In the genomic region with DNA sequence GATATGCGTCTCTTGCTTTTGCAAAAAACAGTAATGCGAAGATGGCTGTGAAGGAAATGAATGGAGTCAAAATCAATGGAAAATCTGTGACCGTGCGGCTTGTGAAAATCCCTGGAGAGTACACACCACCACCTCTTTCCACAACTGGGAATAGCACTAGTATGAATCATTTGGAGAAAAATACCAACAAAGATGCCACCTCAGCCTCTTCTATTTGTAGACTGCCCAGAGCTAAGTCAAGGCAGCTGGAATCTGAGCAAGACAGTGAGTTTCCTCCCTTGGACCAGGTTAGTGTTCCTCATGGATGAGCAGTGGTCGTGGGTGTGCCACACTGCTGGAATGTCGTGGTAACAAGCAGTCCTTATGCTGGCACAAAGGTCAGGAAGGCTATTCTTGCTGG, we compare ENCODE assay signal across 31 mouse cellular contexts. TPM values are rescaled to one million over a fixed set of nuclear protein-coding genes. Genes with fewer than 3 reads are reported as not detected.
"Had no signal": no experiment of that assay in that cellular context is flagged by ENCODE, and none has a peak within 500 bp of the region (broad histone marks: within the 10 kb centered on the region; RNA-seq: fewer than 3 reads in every experiment).

No protein-coding gene starts in this region.

- H3K27me3 ChIP-seq: hindbrain, embryonic 12.5 days; intestine, embryonic 15.5 days; limb, embryonic 13.5 days; limb, embryonic 15.5 days; liver, embryonic 12.5 days had no signal

- H3K9ac ChIP-seq: hindbrain, embryonic 12.5 days; hindbrain, embryonic 14.5 days; intestine, embryonic 15.5 days; kidney, embryonic 15.5 days; limb, embryonic 13.5 days; limb, embryonic 15.5 days; liver, embryonic 12.5 days; liver, embryonic 14.5 days had no signal

- H3K36me3 ChIP-seq: hindbrain, embryonic 10.5 days; hindbrain, embryonic 12.5 days; intestine, embryonic 15.5 days; kidney, embryonic 15.5 days; limb, embryonic 13.5 days; limb, embryonic 15.5 days; liver, embryonic 12.5 days had no signal

- H3K27ac ChIP-seq: gastrocnemius, adult 2 months; heart, adult 2 months; hindbrain, embryonic 10.5 days; hindbrain, embryonic 12.5 days; hindbrain, embryonic 14.5 days; intestine, embryonic 15.5 days; kidney, embryonic 15.5 days; kidney, postnatal 0 days; limb, embryonic 13.5 days; limb, embryonic 15.5 days; liver, embryonic 12.5 days; liver, embryonic 14.5 days had no signal

- H3K4me3 ChIP-seq: gastrocnemius, adult 2 months; heart, adult 2 months; hindbrain, embryonic 10.5 days; hindbrain, embryonic 12.5 days; intestine, embryonic 15.5 days; kidney, embryonic 15.5 days; limb, embryonic 13.5 days; limb, embryonic 15.5 days; liver, embryonic 12.5 days had no signal

- DNase-seq: gastrocnemius, adult 2 months; gastrocnemius, postnatal 10 days; gastrocnemius, postnatal 25 days; heart, adult 2 months; heart, postnatal 10 days; heart, postnatal 4 days; kidney, adult 18-20 months; kidney, adult 9 months; kidney, postnatal 14 days; kidney, postnatal 36 days; layer of hippocampus, adult 9-11 months; layer of hippocampus, postnatal 36 days; left cerebral cortex, postnatal 4 days had no signal

- H3K9me3 ChIP-seq: hindbrain, embryonic 10.5 days; hindbrain, embryonic 12.5 days; intestine, embryonic 15.5 days; kidney, embryonic 15.5 days; limb, embryonic 13.5 days; limb, embryonic 15.5 days; liver, embryonic 12.5 days had no signal

- ATAC-seq: hindbrain, embryonic 16.5 days; inflammation-experienced regulatory T-cells, adult 6 months; intestine, embryonic 15.5 days; intestine, postnatal 0 days; liver, embryonic 12.5 days had no signal

- H3K4me1 ChIP-seq: hindbrain, embryonic 10.5 days; hindbrain, embryonic 12.5 days; intestine, embryonic 15.5 days; kidney, embryonic 15.5 days; limb, embryonic 13.5 days; limb, embryonic 15.5 days; liver, embryonic 12.5 days had no signal

- H3K4me2 ChIP-seq: heart, embryonic 11.5 days; hindbrain, embryonic 12.5 days; hindbrain, embryonic 14.5 days; intestine, embryonic 15.5 days; kidney, embryonic 15.5 days; limb, embryonic 13.5 days; limb, embryonic 15.5 days; liver, embryonic 12.5 days had no signal

RNA-seq across cellular contexts. Expression of a gene that starts 21.9 kb away (rescaled TPM):
- total RNA-seq: gastrocnemius, adult 2 months; gastrocnemius, postnatal 25 days; heart, adult 2 months; layer of hippocampus, postnatal 14 days; layer of hippocampus, postnatal 36 days; left cerebral cortex, adult 8-10 months had no signal
- polyA plus RNA-seq: heart, adult 2 months; large intestine, adult 2 months; liver, adult 2 months had no signal
